Mouse (Mus musculus) ES-Bruce4 (cell line): Measurements from ENCODE around the gene Car7. TPM values are rescaled to one million over a fixed set of nuclear protein-coding genes. Genes with fewer than 3 reads are reported as not detected.

Experiments used
- H3K27ac ChIP-seq: 2 replicates; pipeline ENCODE4 v1.5.1; 2012; ENCODE audit warnings: low read length, inconsistent platforms; ENCODE audit not compliant: insufficient read depth
- H3K27me3 ChIP-seq: 2 replicates; pipeline ENCODE4 v1.6.1; 2012; ENCODE audit warnings: mild to moderate bottlenecking, low read length, inconsistent platforms; ENCODE audit not compliant: control insufficient read depth, poor library complexity, insufficient read depth, severe bottlenecking
- H3K36me3 ChIP-seq: 2 replicates; pipeline ENCODE4 v1.6.1; 2012; ENCODE audit warnings: inconsistent platforms, mild to moderate bottlenecking, low read length, moderate library complexity; ENCODE audit not compliant: control insufficient read depth, poor library complexity, insufficient read depth, severe bottlenecking
- H3K4me1 ChIP-seq: one replicate; pipeline ENCODE4 v1.8.1; 2011; ENCODE audit warnings: low read length; ENCODE audit not compliant: control insufficient read depth, insufficient read depth
- H3K4me3 ChIP-seq: 2 replicates; pipeline ENCODE4 v1.5.1; 2011; ENCODE audit warnings: low read depth, mild to moderate bottlenecking, low read length
- H3K9ac ChIP-seq: 2 replicates; pipeline ENCODE4 v1.6.1; 2012; ENCODE audit warnings: low read depth, mild to moderate bottlenecking, inconsistent platforms; ENCODE audit not compliant: poor library complexity, severe bottlenecking
- H3K9me3 ChIP-seq: replicated peaks from 2 replicates; pipeline ENCODE4 v1.6.1; 2012; ENCODE audit warnings: mild to moderate bottlenecking, low read length, inconsistent platforms; ENCODE audit not compliant: control insufficient read depth, poor library complexity, insufficient read depth, severe bottlenecking
- CTCF ChIP-seq: IDR thresholded peaks from one replicate; pipeline ENCODE4 v1.8.1; 2011; ENCODE audit warnings: low read depth, low read length
- EP300 ChIP-seq: IDR thresholded peaks from 2 replicates; pipeline ENCODE4 v1.6.1; 2011; ENCODE audit warnings: low read depth, low read length; ENCODE audit not compliant: insufficient read depth
- POLR2A ChIP-seq: IDR thresholded peaks from one replicate; pipeline ENCODE4 v1.8.1; 2011; ENCODE audit warnings: low read length; ENCODE audit not compliant: insufficient read depth
- polyA plus RNA-seq: library from polyadenylated mRNA; stranded (reverse); fragments of >200 nt; gene quantifications from 2 replicates; pipeline ENCODE4 v1.2.4, GENCODE M21; 2011; ENCODE audit warnings: low read depth; ENCODE audit not compliant: missing spikeins, insufficient read depth, insufficient read length

Car7 gene
- polyA plus RNA-seq, result 1.2 and 1.4 TPM in 2 replicates

DNA sequence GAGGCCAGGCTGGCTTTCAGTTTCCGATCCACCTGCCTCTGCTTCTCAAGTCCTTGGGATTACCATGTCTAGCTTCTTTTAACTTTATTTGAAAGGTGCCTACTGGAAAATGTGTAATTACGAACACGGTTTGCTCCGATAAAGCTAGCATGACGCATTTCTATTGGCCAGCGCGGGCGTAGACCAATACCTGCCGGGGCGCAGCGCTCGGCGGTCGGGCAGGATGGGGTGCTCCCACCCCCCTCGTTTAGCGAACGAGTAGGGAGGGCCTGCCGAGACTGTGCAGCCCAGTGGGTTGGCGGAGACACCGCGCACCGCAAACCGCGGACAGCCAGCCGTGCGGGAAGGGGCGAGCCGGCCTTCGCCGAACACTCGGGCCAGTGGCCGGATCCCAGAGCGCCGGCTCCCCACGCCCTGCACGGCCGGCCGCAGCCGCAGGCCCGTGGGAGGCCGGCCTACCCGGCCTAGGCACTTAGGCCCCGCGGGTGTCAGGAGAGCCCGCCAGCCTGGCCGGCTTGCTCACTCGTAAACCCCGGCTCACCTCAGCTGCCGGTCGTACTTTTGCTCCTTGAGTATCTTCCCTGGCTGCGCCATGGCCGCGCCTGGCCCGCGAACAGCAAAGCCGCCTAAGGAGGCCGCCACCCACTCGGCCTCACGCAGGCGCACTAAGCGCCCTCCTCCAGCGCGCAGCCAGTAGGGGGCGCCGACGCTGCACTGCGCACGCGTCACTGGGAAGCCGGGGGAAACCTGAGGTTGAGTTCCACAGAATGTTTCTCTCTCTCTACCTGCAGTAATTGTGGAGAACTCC lies at the start of gene Car7, which contains the start of gene Nae1:
Gene Car7 (plus strand): TSS at position 719 of the 808 bp plus-strand sequence.
Gene Nae1 (minus strand): TSS at position 667 of the 808 bp plus-strand sequence.
- Histone ChIP-seq H3K27me3 (no peaks in the 10 kb centered on the region), H3K27ac (no peak within 1 kb of the TSS), H3K36me3 (peaks cover 14% of the 10 kb centered on the region), H3K9ac (peak within 1 kb of the TSS; percentile 94), H3K9me3 (no peaks in the 10 kb centered on the region), H3K4me3 (peak within 1 kb of the TSS; percentile 88), H3K4me1 (no peaks in the 10 kb centered on the region)
- TF ChIP-seq POLR2A, result peak; percentile 64
- peak; percentile 90 for TF ChIP-seq CTCF
- no peak for TF ChIP-seq EP300

DNA sequence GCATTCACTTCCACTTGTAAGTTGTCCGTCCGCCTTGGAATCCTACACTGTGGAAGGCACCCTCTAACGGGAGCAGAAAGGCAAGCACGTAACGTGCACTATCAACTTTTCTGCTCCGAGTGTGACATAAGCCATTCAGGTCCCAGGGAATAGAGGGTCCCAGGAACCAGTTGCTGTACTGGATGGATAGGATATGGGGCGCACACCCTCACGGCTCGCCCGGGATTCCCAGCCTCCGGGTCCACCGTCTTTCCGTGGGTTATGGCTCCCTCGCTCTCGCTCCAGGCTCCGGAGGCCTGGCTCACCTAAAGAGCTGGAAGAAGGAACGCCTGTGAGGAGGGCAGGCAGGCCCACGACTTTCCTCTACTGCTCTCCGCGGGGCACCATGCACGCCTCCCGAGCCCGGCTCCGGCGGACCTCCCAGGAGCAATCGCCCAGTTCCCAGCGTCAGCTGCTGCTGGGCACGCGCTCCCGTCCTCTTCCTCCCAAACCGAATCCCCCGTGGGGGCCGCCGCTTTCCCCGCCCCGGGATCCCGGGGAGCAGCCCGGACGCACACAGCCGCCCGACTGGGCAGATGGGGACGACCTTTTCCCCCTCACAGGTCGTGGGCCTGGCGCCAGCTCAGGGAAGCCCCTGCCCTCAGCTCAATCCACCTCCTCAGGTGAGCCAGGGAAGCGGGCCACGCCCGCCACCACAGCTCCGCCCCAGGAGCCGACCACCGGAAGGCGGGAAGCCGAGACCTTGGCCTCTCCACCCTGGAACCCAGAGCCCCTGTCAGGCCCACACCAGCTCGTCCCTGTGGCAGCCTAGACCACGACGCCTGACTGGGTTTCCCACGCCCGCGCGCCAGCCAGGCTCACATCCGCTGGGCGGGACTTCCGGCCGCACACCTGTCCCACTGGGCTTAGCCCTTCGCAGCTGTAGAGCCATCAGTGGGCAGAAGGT lies 25.2 kb upstream of the Car7 start, which contains the start of gene Terb1:
Gene Terb1 (minus strand): TSS at position 850 of the 946 bp plus-strand sequence.
- H3K4me3 ChIP-seq, result peak within 1 kb of the TSS; percentile 67
- peaks cover 2% of the 10 kb centered on the region; the same call in 1 of the 2 replicates for H3K9me3 ChIP-seq
- TF ChIP-seq EP300, result no peak
- TF ChIP-seq CTCF, result no peak
- no peak for TF ChIP-seq POLR2A
- H3K27me3 ChIP-seq, result no peaks in the 10 kb centered on the region
- H3K4me1 ChIP-seq, result no peaks in the 10 kb centered on the region
- no peak within 1 kb of the TSS for H3K27ac ChIP-seq
- H3K36me3 ChIP-seq, result peaks cover 9% of the 10 kb centered on the region
- H3K9ac ChIP-seq, result peak within 1 kb of the TSS; percentile 77

DNA sequence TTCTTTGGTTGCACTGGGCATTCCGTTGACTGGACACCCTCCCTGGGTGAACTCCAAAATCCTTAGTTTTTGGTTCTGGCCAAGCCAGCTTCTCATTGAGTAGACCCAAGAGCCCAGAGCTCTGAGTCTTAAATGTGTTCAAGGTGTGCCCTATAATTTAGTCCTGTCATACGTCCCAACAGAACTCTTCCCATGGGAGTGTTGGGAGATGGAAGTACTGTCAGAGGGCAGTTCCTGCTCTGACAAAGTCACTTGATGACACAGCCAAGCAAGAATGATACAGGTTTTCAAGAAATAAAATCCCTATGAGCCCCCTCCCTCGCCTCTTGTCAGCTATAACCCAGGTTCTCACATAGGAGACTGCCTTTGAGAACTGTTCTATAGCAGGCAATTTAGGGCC lies 24.4 kb upstream of the Car7 start:
- peaks cover 2% of the 10 kb centered on the region; the same call in 1 of the 2 replicates for H3K9me3 ChIP-seq
- no peak overlapping the region for H3K9ac ChIP-seq
- H3K27ac ChIP-seq, result no peak overlapping the region
- no peaks in the 10 kb centered on the region for H3K4me1 ChIP-seq
- peaks cover 14% of the 10 kb centered on the region for H3K36me3 ChIP-seq
- no peak for TF ChIP-seq EP300
- no peak for TF ChIP-seq CTCF
- TF ChIP-seq POLR2A, result no peak
- no peaks in the 10 kb centered on the region for H3K27me3 ChIP-seq
- no peak overlapping the region for H3K4me3 ChIP-seq

DNA sequence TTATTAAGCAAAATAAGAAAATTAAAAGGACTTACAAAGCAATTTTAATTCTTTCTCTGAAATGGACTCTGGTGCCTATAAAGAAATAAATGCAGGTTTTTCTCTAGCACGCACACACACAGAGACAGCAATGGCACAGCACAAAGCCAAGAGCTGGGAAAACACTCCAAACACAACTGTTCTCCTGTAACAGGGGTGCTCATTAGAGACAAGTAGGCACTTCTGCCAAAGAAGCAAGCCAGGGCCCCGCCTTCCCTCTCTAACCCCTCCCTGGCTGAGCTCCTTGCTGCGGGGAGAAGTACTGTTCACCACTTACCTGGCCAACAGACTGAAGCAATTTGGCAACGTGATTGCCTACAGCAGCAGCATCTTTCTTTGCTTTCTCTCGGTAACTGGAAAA lies 16.6 kb upstream of the Car7 start:
- Histone ChIP-seq H3K9ac (no peak overlapping the region), H3K27ac (no peak overlapping the region), H3K4me1 (no peaks in the 10 kb centered on the region), H3K4me3 (no peak overlapping the region), H3K36me3 (peaks cover 51% of the 10 kb centered on the region), H3K9me3 (no peaks in the 10 kb centered on the region), H3K27me3 (no peaks in the 10 kb centered on the region)
- TF ChIP-seq EP300, result no peak
- no peak for TF ChIP-seq CTCF

DNA sequence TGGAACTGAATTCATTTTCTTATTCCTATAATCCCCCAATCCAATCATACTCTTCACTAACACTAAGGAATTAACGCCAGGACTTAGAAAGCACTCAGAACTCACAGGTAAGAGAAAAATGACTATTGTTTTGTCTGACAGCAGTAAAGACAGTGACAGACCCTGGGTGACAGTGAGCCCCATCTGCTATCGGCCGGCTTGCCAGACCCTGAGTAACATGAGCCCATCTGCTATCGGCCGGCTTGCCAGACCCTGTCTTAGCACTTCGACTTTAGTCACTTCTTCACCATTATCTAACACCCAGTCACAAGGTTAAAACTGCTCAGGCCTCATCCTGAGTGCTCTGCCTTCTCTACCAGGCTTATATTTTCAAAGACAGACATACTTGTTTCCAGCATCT lies 4.8 kb upstream of the Car7 start:
- H3K9ac ChIP-seq, result no peak overlapping the region
- TF ChIP-seq EP300 (no peak), CTCF (no peak)
- H3K36me3 ChIP-seq, result peaks cover 28% of the 10 kb centered on the region
- H3K9me3 ChIP-seq, result no peaks in the 10 kb centered on the region
- H3K27me3 ChIP-seq, result no peaks in the 10 kb centered on the region
- H3K27ac ChIP-seq, result no peak overlapping the region
- no peak overlapping the region for H3K4me3 ChIP-seq
- H3K4me1 ChIP-seq, result no peaks in the 10 kb centered on the region
